In the genomic region with DNA sequence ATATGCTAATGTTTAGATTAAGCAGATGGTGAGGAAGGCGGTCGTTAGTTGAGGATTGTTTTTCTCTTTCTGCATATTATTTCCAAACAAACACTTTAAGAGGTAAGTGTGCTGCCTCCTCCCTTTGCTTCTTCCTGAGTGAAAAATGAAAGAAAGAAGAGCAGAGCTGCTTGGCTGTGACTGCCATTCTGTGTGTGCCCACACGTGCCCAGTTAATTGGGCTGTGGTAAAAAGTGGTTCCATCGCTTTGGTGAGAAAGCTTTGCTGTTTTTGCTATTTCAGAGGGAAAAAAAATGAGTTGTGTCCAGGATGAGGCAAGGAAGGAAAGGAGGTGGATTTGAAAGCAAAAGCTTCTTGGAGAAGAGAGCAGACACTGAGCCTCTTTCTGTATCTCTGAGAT, we compare ENCODE assay signal across 23 mouse cellular contexts.
A peak's percentile ranks its signal among the peaks of the same experiment; 100 is the strongest.
DNase-seq lines count a peak whose midpoint lies in the region; ATAC-seq and TF ChIP-seq lines count a peak whose summit lies in the region.
"Had no signal": no experiment of that assay in that cellular context is flagged by ENCODE, and none has a peak within 500 bp of the region (broad histone marks: within the 10 kb centered on the region; RNA-seq: fewer than 3 reads in every experiment).

No protein-coding gene starts in this region.

- H3K27ac ChIP-seq in forebrain, postnatal 0 days (ENCODE audit: low read depth, low read length) = no peak overlapping the region
- no peak overlapping the region for H3K27ac ChIP-seq in forebrain, embryonic 11.5 days (ENCODE audit: low read depth, low read length)
- H3K27ac ChIP-seq: heart, embryonic 15.5 days; hindbrain, embryonic 13.5 days; limb, embryonic 13.5 days; liver, embryonic 13.5 days; midbrain, embryonic 15.5 days; neural tube, embryonic 12.5 days had no signal

- TF ChIP-seq CTCF in forebrain, postnatal 0 days (IDR thresholded peaks at IDR 0.05; ENCODE audit: low read depth) = no peak

- H3K9me3 ChIP-seq in forebrain, postnatal 0 days (ENCODE audit: low read length) = no peaks in the 10 kb centered on the region
- no peaks in the 10 kb centered on the region for H3K9me3 ChIP-seq in forebrain, embryonic 11.5 days (ENCODE audit: control insufficient read depth, low read length)
- H3K9me3 ChIP-seq: heart, embryonic 15.5 days; hindbrain, embryonic 13.5 days; limb, embryonic 13.5 days; liver, embryonic 13.5 days; megakaryocyte, embryonic 14.5 days; midbrain, embryonic 15.5 days; neural tube, embryonic 12.5 days had no signal

- intact Hi-C loops in left cerebral cortex, postnatal 25 days (cut with DNase I) = loop anchor here (5.0 to 10.0 kb wide), 5 partner anchors 50 to 1155 kb away; no protein-coding TSS in a partner anchor
- intact Hi-C loops in left cerebral cortex, postnatal 10 days (cut with DNase I) = loop anchor here (5.0 to 10.0 kb wide), 4 partner anchors 140 to 1000 kb away; partner anchors contain the start of gene Lmo4

- no peaks in the 10 kb centered on the region for H3K27me3 ChIP-seq in forebrain, postnatal 0 days (ENCODE audit: insufficient read depth, low read length)
- no peaks in the 10 kb centered on the region for H3K27me3 ChIP-seq in forebrain, embryonic 11.5 days (ENCODE audit: control insufficient read depth, insufficient read depth, low read length)
- H3K27me3 ChIP-seq: heart, embryonic 15.5 days; hindbrain, embryonic 13.5 days; limb, embryonic 13.5 days; liver, embryonic 13.5 days; megakaryocyte, embryonic 14.5 days; midbrain, embryonic 15.5 days; neural tube, embryonic 12.5 days; Patski had no signal

- H3K4me2 ChIP-seq in forebrain, postnatal 0 days (ENCODE audit: low read depth) = no peak overlapping the region
- H3K4me2 ChIP-seq in forebrain, embryonic 11.5 days (ENCODE audit: low read depth, low read length, severe bottlenecking) = no peak overlapping the region
- H3K4me2 ChIP-seq: heart, embryonic 15.5 days; hindbrain, embryonic 13.5 days; limb, embryonic 13.5 days; liver, embryonic 13.5 days; midbrain, embryonic 15.5 days; neural tube, embryonic 12.5 days had no signal

- H3K4me3 ChIP-seq in forebrain, postnatal 0 days (ENCODE audit: low read depth, low read length) = no peak overlapping the region
- no peak overlapping the region for H3K4me3 ChIP-seq in forebrain, embryonic 11.5 days (ENCODE audit: low read depth, low read length)
- H3K4me3 ChIP-seq: heart, embryonic 15.5 days; hindbrain, embryonic 13.5 days; limb, embryonic 13.5 days; liver, embryonic 13.5 days; megakaryocyte, embryonic 14.5 days; midbrain, embryonic 15.5 days; neural tube, embryonic 12.5 days had no signal

- 25% methylated on average over 4 of the region's 4 CpGs for WGBS in forebrain, postnatal 0 days
- 58% methylated on average over 4 of the region's 4 CpGs for WGBS in forebrain, embryonic 11.5 days

- peak; percentile 21 for DNase-seq in forebrain, postnatal 0 days
- DNase-seq in forebrain, embryonic 11.5 days (ENCODE audit: low spot score) = no peak
- DNase-seq in left cerebral cortex, postnatal 25 days (ENCODE audit: low spot score in 2 of 2) = peak; percentile 28 to 66
- DNase-seq in left cerebral cortex, postnatal 10 days (ENCODE audit: extremely low spot score in 1 of 2, low spot score in 2 of 2) = no peak
- peak; percentile 14 for DNase-seq in right cerebral cortex, postnatal 25 days
- DNase-seq in right cerebral cortex, postnatal 14 days = no peak
- DNase-seq: cerebellum, adult 18-20 months; cerebellum, postnatal 14 days; heart, postnatal 36 days; kidney, adult 9 months; kidney, postnatal 14 days; layer of hippocampus, postnatal 36 days; liver, embryonic 13.5 days; lung, adult 2 months had no signal

- H3K9ac ChIP-seq in forebrain, postnatal 0 days = no peak overlapping the region
- H3K9ac ChIP-seq in forebrain, embryonic 11.5 days (ENCODE audit: low read length) = no peak overlapping the region
- H3K9ac ChIP-seq: heart, embryonic 15.5 days; hindbrain, embryonic 13.5 days; limb, embryonic 13.5 days; liver, embryonic 13.5 days; midbrain, embryonic 15.5 days; neural tube, embryonic 12.5 days had no signal

- H3K4me1 ChIP-seq in forebrain, postnatal 0 days (ENCODE audit: insufficient read depth) = peaks cover 9% of the 10 kb centered on the region; the same call in 1 of the 2 replicates
- no peaks in the 10 kb centered on the region for H3K4me1 ChIP-seq in forebrain, embryonic 11.5 days (replicated peaks; ENCODE audit: control insufficient read depth, insufficient read depth, low read length)
- H3K4me1 ChIP-seq: heart, embryonic 15.5 days; hindbrain, embryonic 13.5 days; limb, embryonic 13.5 days; liver, embryonic 13.5 days; megakaryocyte, embryonic 14.5 days; midbrain, embryonic 15.5 days; neural tube, embryonic 12.5 days had no signal

- no peak for ATAC-seq in forebrain, postnatal 0 days
- no peak for ATAC-seq in forebrain, embryonic 11.5 days (replicated peaks; ENCODE audit: low FRiP score)
- no peak for ATAC-seq in erythroblast, adult 5-6 weeks (replicated peaks; ENCODE audit: low FRiP score, poor library complexity, severe bottlenecking)
- ATAC-seq: midbrain, embryonic 15.5 days; Patski had no signal

- H3K36me3 ChIP-seq in forebrain, postnatal 0 days (ENCODE audit: insufficient read depth) = no peaks in the 10 kb centered on the region
- no peaks in the 10 kb centered on the region for H3K36me3 ChIP-seq in forebrain, embryonic 11.5 days (ENCODE audit: control insufficient read depth, insufficient read depth, low read length)
- H3K36me3 ChIP-seq: G1E; heart, embryonic 15.5 days; hindbrain, embryonic 13.5 days; limb, embryonic 13.5 days; liver, embryonic 13.5 days; midbrain, embryonic 15.5 days; neural tube, embryonic 12.5 days had no signal

Comparison
In these comparisons a context has a peak if more than half of its experiments do, and no peak if none do; other contexts are left out.
1. DNase-seq: peak in forebrain, postnatal 0 days (single experiment), left cerebral cortex, postnatal 25 days (2 of 2) and right cerebral cortex, postnatal 25 days (single experiment); none in forebrain, embryonic 11.5 days (single experiment), left cerebral cortex, postnatal 10 days (0 of 2) and right cerebral cortex, postnatal 14 days (single experiment).